Mouse (Mus musculus) embryonic facial prominence, embryonic 15.5 days (tissue): Measurements from ENCODE around the gene Pmm1. TPM values are rescaled to one million over a fixed set of nuclear protein-coding genes. Genes with fewer than 3 reads are reported as not detected.
"Not testable (repeated sequence)": the region's sequence is repeated elsewhere in the genome, so short reads cannot be mapped to it uniquely, and the experiment has no call there.

Source experiments
- ATAC-seq: fragments of 200-750 bp; cut with Nextera tagmentation; 2 replicates; pipeline ENCODE4 v1.8.0; 2017; ENCODE audit warnings: low read depth, moderate TSS enrichment; ENCODE audit not compliant: insufficient number of reproducible peaks, low FRiP score, low TSS enrichment
- H3K27ac ChIP-seq: fragments of 300-500 bp; sonication (generic); replicated peaks from 2 replicates; pipeline ENCODE4 v1.5.1; 2015; ENCODE audit warnings: mild to moderate bottlenecking, inconsistent platforms
- H3K27me3 ChIP-seq: fragments of 300-500 bp; sonication (generic); 2 replicates; pipeline ENCODE4 v1.6.1; 2015; ENCODE audit warnings: inconsistent platforms
- H3K36me3 ChIP-seq: fragments of 300-500 bp; sonication (generic); 2 replicates; pipeline ENCODE4 v1.6.1; 2015; ENCODE audit warnings: mild to moderate bottlenecking, inconsistent platforms
- H3K4me1 ChIP-seq: fragments of 300-500 bp; sonication (generic); 2 replicates; pipeline ENCODE4 v1.6.1; 2015; ENCODE audit warnings: inconsistent platforms
- H3K4me2 ChIP-seq: fragments of 300-500 bp; sonication (generic); replicated peaks from 2 replicates; pipeline ENCODE4 v1.6.1; 2015; ENCODE audit warnings: mild to moderate bottlenecking, inconsistent platforms
- H3K4me3 ChIP-seq: fragments of 300-500 bp; sonication (generic); replicated peaks from 2 replicates; pipeline ENCODE4 v1.5.1; 2015; ENCODE audit warnings: mild to moderate bottlenecking, inconsistent platforms
- H3K9ac ChIP-seq: fragments of 300-500 bp; sonication (generic); 2 replicates; pipeline ENCODE4 v1.6.1; 2015; ENCODE audit warnings: inconsistent platforms
- H3K9me3 ChIP-seq: fragments of 300-500 bp; sonication (generic); replicated peaks from 2 replicates; pipeline ENCODE4 v1.6.1; 2016; ENCODE audit warnings: inconsistent platforms
- WGBS: fragments of 180-500 bp; shearing (Covaris S2); methylation state at CpG from one replicate; pipeline ENCODE4 v1.1.7; 2015; 5-methylcytosine and 5-hydroxymethylcytosine counted together
- polyA plus RNA-seq: library from polyadenylated mRNA; unstranded; fragments of >200 nt; fragmentation: Nextera tagmentation; extraction: Ambion mirVana; gene quantifications from 2 replicates; pipeline ENCODE4 v1.2.1, GENCODE M21; 2015

The Pmm1 gene
- polyA plus RNA-seq, 1 experiment from 2014 or later = 35.9 TPM

DNA sequence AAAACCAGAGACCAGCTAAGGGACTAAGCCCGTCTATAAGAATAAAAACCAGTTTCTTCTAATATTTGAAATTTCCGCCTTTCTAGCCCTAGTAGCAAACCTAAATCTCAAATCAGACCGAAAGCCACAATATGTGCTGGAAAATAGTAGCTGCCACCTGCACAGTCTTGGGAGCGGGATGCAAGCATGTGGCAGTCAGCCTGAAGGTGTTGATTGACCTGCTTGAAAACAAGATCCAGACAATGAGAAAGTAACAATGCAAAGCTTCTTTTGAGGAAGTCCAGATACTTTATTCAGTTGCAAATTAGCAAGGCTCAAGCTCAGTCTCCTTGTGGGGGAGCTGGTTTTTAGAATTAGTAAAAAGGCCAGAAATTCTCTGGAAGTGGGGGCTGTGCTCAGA lies 9.8 kb upstream of the Pmm1 start:
- WGBS = 94% methylated on average over 4 of the region's 4 CpGs
- H3K36me3 ChIP-seq, ATAC-seq: not testable (repeated sequence)

DNA sequence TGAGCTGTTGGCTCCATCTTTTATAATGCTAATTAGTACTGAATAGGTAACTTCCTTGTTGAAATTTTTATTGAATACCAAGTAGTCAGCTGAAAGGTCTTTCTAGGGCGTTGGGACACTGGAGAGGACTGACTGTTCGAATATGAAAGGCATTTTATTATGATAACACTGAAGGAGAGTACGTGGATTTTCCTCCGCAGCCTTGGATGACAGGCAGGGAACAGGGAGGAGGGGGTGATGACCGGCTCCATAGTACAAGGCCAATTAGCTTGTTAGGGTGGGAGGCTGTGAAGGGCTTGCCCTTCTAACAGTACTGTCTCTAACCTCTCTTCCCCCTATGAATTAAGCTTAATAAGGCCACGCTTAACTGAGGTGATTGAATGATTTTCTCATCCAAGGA lies 8.9 kb upstream of the Pmm1 start:
- not testable (repeated sequence) for H3K9ac ChIP-seq, H3K27ac ChIP-seq, H3K27me3 ChIP-seq, H3K4me3 ChIP-seq, H3K4me2 ChIP-seq, H3K4me1 ChIP-seq, H3K36me3 ChIP-seq, H3K9me3 ChIP-seq, ATAC-seq
- 79% methylated on average over 6 of the region's 6 CpGs for WGBS

More for the DNA sequence above, 9.8 kb upstream of the Pmm1 start:
- not testable (repeated sequence) for H3K9me3 ChIP-seq, H3K27ac ChIP-seq, H3K4me2 ChIP-seq, H3K27me3 ChIP-seq, H3K9ac ChIP-seq, H3K4me3 ChIP-seq, H3K4me1 ChIP-seq

DNA sequence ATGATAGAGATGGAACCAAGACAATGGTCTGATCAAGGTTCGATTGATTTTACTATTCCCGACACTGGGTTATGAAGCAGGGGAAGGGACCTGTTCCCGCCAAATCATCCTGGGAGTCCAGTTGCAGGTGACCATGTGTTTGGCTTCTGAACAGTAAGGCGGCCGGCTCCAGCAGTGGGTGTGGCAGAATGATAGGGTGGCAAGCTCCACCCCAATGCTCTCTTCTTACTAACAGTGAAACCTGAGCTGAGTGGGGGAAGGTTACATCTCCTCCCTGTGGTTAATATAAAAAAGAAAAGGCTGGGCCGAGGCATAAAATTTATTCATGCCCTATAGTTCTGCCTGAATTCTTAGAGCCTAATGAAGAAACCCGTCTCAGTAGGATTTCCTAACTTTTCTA lies 8.4 kb upstream of the Pmm1 start:
- Histone ChIP-seq H3K9me3 (no peaks in the 10 kb centered on the region), H3K9ac (no peak overlapping the region), H3K27ac (no peak overlapping the region), H3K4me1 (no peaks in the 10 kb centered on the region), H3K27me3 (no peaks in the 10 kb centered on the region), H3K36me3 (no peaks in the 10 kb centered on the region), H3K4me2 (no peak overlapping the region), H3K4me3 (no peak overlapping the region)
- ATAC-seq = no peak
- 48% methylated on average over 7 of the region's 7 CpGs for WGBS

DNA sequence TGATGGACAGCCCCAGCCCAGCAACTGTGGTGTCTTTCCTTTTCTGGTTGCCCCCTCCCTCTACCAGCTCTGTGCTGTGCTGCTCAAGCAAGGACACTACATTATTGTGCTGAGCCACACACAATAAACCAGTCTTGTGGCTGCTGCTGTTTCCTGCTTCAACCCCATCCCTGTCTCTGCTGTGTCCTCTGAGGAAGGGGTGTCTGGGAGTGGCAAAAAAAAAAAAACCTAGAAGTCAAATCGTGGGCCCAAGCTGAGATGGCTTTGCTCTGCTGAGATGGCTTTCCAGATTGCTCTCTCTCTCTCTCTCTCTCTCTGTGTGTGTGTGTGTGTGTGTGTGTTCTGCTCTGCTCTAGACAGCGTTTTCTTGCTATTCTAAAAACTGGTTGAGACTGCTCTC lies 7.7 kb upstream of the Pmm1 start:
- no peaks in the 10 kb centered on the region for H3K4me1 ChIP-seq
- no peaks in the 10 kb centered on the region for H3K27me3 ChIP-seq
- no peak overlapping the region for H3K4me3 ChIP-seq
- H3K4me2 ChIP-seq = no peak overlapping the region
- no peak overlapping the region for H3K27ac ChIP-seq
- no peaks in the 10 kb centered on the region for H3K9me3 ChIP-seq
- no peak for ATAC-seq
- no peak overlapping the region for H3K9ac ChIP-seq
- 43% methylated on average over 2 of the region's 2 CpGs for WGBS
- no peaks in the 10 kb centered on the region for H3K36me3 ChIP-seq

DNA sequence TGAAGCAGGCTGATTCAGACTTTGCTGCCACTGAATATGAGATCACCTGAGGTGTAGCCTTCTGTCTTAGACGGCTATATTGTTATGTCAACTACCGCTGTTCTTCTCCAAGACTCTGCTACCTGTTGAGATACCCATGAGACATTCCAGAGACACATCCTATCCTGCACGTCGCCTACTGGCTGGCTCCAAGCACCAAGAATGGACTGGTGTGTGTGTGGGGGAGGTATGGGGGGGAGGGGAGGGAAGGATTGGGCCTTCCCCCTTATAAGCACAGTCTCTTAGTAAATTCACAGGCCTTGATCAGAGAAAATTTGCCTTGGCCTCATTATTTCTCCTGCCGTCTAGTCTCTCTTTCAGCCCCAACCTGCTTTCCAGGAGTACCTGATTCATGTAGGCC lies 7.1 kb upstream of the Pmm1 start:
- no peaks in the 10 kb centered on the region for H3K36me3 ChIP-seq
- no peak overlapping the region for H3K4me3 ChIP-seq
- no peaks in the 10 kb centered on the region for H3K9me3 ChIP-seq
- no peaks in the 10 kb centered on the region for H3K27me3 ChIP-seq
- no peaks in the 10 kb centered on the region for H3K4me1 ChIP-seq
- H3K9ac ChIP-seq = no peak overlapping the region
- H3K27ac ChIP-seq = no peak overlapping the region
- WGBS = 82% methylated on average over 5 of the region's 5 CpGs
- H3K4me2 ChIP-seq = no peak overlapping the region
- ATAC-seq = no peak

DNA sequence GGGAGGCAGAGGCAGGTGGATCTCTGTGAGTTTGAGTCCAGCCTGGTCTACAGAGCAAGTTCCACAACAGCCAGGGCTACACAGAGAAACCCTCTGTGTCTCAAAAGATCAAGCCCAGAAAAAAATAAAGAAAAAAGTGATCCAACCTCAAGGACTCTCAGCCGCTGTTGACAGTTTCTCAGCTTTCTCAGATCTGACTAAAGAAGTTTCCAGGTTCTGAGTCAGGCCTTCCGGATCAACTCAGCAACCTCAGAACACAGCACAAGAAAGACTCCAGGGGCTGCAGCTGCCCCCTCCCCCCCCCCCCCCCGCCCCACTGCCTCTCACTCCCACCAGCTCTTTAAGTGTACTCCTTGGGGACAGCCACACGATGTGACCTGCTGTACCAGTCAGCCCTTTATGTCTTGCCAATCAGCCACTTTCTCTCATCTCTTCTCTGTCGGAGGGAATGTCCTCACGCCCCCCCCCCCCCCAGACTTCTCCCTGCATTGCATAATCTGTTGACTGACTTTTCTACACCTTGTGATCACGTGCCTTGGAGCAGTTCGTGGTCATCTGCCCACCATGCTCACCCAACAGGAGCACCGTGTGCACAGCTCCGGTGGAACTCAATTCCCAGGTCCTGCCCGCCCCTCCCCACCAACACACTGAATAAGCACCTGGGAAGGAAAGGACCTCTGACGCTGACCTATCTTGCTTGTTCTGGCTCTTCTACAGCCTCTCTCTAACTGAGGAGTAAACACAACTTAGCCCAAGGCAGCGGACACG lies 5.5 kb upstream of the Pmm1 start:
- Histone ChIP-seq H3K27me3 (no peaks in the 10 kb centered on the region), H3K9ac (no peak overlapping the region), H3K27ac (no peak overlapping the region), H3K9me3 (no peaks in the 10 kb centered on the region), H3K36me3 (no peaks in the 10 kb centered on the region), H3K4me3 (no peak overlapping the region), H3K4me1 (no peaks in the 10 kb centered on the region), H3K4me2 (no peak overlapping the region)
- WGBS = 72% methylated on average over 11 of the region's 14 CpGs
- ATAC-seq = no peak

DNA sequence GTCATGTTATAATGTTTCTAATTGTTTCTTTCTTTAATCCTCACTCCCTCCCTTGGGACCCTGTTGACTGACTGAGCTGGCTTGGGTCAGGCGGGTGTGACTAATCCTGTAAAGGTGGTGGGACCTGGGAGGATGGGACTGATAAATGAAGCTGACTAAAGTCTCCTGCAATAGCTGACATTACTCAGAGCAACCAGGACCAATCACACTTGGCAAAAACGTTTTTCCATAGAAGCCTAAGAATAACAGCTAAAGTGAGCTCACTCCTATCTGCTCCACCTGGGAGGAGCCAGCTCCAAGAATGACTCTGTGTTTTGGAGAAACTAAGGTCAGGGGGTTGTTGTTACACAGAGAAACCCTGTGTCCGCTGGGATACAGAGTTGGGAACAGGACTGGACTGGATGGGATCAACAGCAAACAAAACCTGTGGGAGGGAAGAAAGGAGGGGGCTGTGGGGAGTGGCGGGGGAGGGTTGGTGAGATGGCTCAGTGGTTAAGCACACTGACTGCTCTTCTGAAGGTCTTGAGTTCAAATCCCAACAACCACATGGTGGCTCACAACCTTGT lies 4.3 kb upstream of the Pmm1 start:
- H3K27ac ChIP-seq = no peak overlapping the region
- no peaks in the 10 kb centered on the region for H3K4me1 ChIP-seq
- H3K9me3 ChIP-seq = no peaks in the 10 kb centered on the region
- no peaks in the 10 kb centered on the region for H3K27me3 ChIP-seq
- H3K4me2 ChIP-seq = no peak overlapping the region
- no peaks in the 10 kb centered on the region for H3K36me3 ChIP-seq
- no peak overlapping the region for H3K4me3 ChIP-seq
- WGBS = 39% methylated on average over 4 of the region's 4 CpGs
- no peak overlapping the region for H3K9ac ChIP-seq
- ATAC-seq = no peak

DNA sequence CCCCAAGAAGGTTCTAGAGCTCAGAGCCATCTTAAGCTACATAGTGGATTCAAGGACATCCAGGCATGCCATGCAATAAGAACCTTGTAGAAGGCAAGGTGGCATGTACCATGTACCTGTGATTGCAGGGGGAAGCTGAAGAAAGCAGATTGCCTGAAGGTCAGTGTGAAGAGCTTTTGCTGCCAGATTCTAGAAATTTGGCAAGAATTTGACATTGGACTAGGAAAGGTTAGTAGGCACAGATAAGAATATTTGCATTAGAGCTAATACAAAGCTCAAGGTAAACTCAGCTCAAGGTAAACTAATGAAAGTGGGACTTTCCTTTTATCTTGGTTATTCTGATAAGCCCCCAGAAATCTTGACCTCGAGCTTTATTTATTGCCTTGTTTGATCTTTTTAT lies 3.5 kb upstream of the Pmm1 start:
- H3K9me3 ChIP-seq = no peaks in the 10 kb centered on the region
- WGBS = 68% methylated on average over 1 of the region's 1 CpGs
- no peak for ATAC-seq
- no peaks in the 10 kb centered on the region for H3K36me3 ChIP-seq
- no peak overlapping the region for H3K4me2 ChIP-seq
- no peak overlapping the region for H3K27ac ChIP-seq
- no peak overlapping the region for H3K9ac ChIP-seq
- peaks cover 5% of the 10 kb centered on the region for H3K4me1 ChIP-seq
- no peak overlapping the region for H3K4me3 ChIP-seq
- no peaks in the 10 kb centered on the region for H3K27me3 ChIP-seq

DNA sequence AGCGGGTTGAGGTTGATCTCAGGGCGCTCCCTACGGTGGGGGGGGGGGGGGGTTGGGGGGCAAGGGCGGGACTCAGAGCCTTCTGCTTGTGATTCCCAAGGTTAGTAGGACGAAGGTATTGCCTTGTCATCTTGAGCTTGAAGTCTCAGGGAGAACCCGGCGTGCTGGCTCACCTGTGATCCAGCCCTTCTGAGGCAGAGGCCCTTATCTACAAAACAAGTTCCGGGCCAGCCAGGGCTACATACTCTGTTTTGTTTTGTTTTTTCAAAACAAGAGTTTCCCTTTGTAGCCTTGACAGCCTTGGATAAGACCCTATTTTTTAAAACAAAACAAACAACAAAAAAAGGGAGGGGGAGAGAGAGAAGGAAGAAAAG lies 335 bp upstream of the Pmm1 start:
- Histone ChIP-seq H3K4me3 (peak overlapping the region; percentile 75), H3K4me2 (peak overlapping the region; percentile 100), H3K9me3 (no peaks in the 10 kb centered on the region), H3K9ac (no peak overlapping the region), H3K36me3 (no peaks in the 10 kb centered on the region), H3K4me1 (peaks cover 9% of the 10 kb centered on the region), H3K27ac (peak overlapping the region; percentile 88; the same call in 1 of the 2 replicates), H3K27me3 (no peaks in the 10 kb centered on the region)
- no peak for ATAC-seq
- WGBS = 4% methylated on average over 7 of the region's 8 CpGs

DNA sequence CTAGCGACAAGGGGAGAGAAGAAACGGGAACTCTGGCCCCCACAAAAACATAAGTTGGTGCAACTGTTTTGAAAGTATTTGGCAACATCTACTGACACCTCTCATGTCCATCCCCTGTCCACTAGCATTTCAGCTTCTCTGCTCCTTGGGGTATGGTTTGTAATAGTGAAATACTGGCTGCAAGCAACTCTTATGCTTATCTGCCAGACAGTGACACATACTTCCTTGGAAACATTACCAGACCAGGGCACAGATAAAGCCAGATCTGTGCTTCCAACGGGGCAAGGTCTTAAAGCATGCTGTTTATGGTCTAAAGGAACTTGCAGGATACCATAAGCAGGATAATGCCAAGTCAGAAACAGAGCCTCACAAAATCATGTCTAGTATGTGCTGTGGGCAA lies 1.8 kb downstream of the Pmm1 start:
- no peak overlapping the region for H3K4me2 ChIP-seq
- no peak overlapping the region for H3K27ac ChIP-seq
- WGBS = 87% methylated on average over 3 of the region's 3 CpGs
- no peak overlapping the region for H3K9ac ChIP-seq
- H3K27me3 ChIP-seq = no peaks in the 10 kb centered on the region
- H3K4me3 ChIP-seq = no peak overlapping the region
- H3K9me3 ChIP-seq = no peaks in the 10 kb centered on the region
- peaks cover 18% of the 10 kb centered on the region; the same call in 1 of the 2 replicates for H3K36me3 ChIP-seq
- ATAC-seq = no peak
- peaks cover 9% of the 10 kb centered on the region for H3K4me1 ChIP-seq

DNA sequence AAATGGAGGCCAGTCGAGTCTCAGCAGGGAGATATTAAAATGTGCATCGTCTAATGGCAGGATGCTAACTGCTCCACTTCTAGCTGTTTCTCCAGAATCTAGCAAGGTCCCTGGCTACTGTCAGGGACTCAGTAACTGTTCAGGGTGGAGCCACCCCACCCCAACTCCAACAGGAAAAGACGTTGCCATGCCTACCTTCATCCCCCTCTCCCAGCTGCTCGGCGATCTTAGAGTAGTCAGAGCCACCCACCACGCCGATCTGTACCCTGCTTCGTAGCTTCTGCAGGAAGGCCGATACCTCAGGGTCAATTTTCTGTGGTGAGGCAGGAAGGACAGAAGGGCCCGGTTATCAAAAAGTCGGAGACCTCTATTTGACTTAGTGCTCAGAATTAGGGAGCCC lies 3.1 kb downstream of the Pmm1 start:
- Histone ChIP-seq H3K4me2 (no peak overlapping the region), H3K4me1 (peaks cover 9% of the 10 kb centered on the region), H3K27ac (no peak overlapping the region), H3K36me3 (peaks cover 22% of the 10 kb centered on the region), H3K9ac (no peak overlapping the region), H3K4me3 (no peak overlapping the region), H3K27me3 (no peaks in the 10 kb centered on the region), H3K9me3 (no peaks in the 10 kb centered on the region)
- 84% methylated on average over 11 of the region's 11 CpGs for WGBS
- ATAC-seq = no peak

DNA sequence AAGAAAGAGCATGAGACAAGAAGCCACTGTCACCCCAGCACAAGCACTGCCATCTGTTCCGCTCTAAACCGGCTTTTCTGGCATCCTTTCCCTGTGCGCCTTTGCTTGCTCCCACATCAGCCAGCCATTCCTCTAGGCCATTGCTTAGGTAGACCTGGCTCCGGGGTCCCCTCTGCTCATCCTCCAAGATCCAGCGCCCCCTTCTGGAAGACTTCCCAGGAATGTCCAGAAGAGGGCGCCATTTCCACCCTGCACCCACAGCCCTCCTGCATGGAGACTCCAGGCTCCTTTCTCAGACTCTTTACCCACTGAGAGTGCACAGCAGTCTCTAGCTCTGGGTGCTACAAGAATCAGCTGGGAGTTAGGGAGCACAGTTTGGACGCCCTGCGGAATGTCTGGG lies 4.3 kb downstream of the Pmm1 start:
- WGBS = 56% methylated on average over 8 of the region's 8 CpGs
- H3K4me1 ChIP-seq = peaks cover 9% of the 10 kb centered on the region
- H3K4me2 ChIP-seq = no peak overlapping the region
- H3K4me3 ChIP-seq = no peak overlapping the region
- no peak for ATAC-seq
- H3K27ac ChIP-seq = no peak overlapping the region
- no peaks in the 10 kb centered on the region for H3K9me3 ChIP-seq
- H3K36me3 ChIP-seq = peaks cover 31% of the 10 kb centered on the region
- H3K27me3 ChIP-seq = no peaks in the 10 kb centered on the region
- H3K9ac ChIP-seq = no peak overlapping the region
